Mouse (Mus musculus) intestine, postnatal 0 days (tissue): Measurements from ENCODE around the gene Tmem140. TPM values are rescaled to one million over a fixed set of nuclear protein-coding genes. Genes with fewer than 3 reads are reported as not detected.
A peak's percentile ranks its signal among the peaks of the same experiment; 100 is the strongest.

Source experiments
- ATAC-seq: fragments of 200-750 bp; cut with Nextera tagmentation; 2 replicates; pipeline ENCODE4 v1.8.0; 2017; ENCODE audit warnings: mild to moderate bottlenecking, moderate TSS enrichment, moderate library complexity
- H3K27ac ChIP-seq: fragments of 300-500 bp; sonication (generic); 2 replicates; pipeline ENCODE4 v1.5.1; 2014; ENCODE audit warnings: mild to moderate bottlenecking, low read depth, low read length, moderate library complexity
- H3K27me3 ChIP-seq: fragments of 300-500 bp; sonication (generic); replicated peaks from 2 replicates; pipeline ENCODE4 v1.6.1; 2014; ENCODE audit warnings: low read length, mixed read lengths; ENCODE audit not compliant: control insufficient read depth, insufficient read depth
- H3K36me3 ChIP-seq: fragments of 300-500 bp; sonication (generic); 2 replicates; pipeline ENCODE4 v1.6.1; 2014; ENCODE audit warnings: mild to moderate bottlenecking, moderate library complexity; ENCODE audit not compliant: control insufficient read depth, insufficient read depth
- H3K4me1 ChIP-seq: fragments of 300-500 bp; sonication (generic); replicated peaks from 2 replicates; pipeline ENCODE4 v1.6.1; 2014; ENCODE audit warnings: antibody characterized with exemption, low read length, mixed read lengths; ENCODE audit not compliant: control insufficient read depth, insufficient read depth
- H3K4me2 ChIP-seq: fragments of 300-500 bp; sonication (generic); replicated peaks from 2 replicates; pipeline ENCODE4 v1.6.1; 2014; ENCODE audit warnings: low read depth, mild to moderate bottlenecking, moderate library complexity
- H3K4me3 ChIP-seq: fragments of 300-500 bp; sonication (generic); 2 replicates; pipeline ENCODE4 v1.5.1; 2014; ENCODE audit warnings: low read depth, low read length
- H3K9ac ChIP-seq: fragments of 300-500 bp; sonication (generic); 2 replicates; pipeline ENCODE4 v1.6.1; 2014; ENCODE audit warnings: mild to moderate bottlenecking, low read depth, low read length
- H3K9me3 ChIP-seq: fragments of 300-500 bp; sonication (generic); 2 replicates; pipeline ENCODE4 v1.6.1; 2016; ENCODE audit warnings: mixed run types; ENCODE audit not compliant: control insufficient read depth
- CTCF ChIP-seq: sonication (generic); IDR thresholded peaks from 2 replicates; pipeline ENCODE4 v1.5.1; 2016; ENCODE audit warnings: low read depth, mild to moderate bottlenecking, control low read depth, antibody characterized with exemption, moderate library complexity
- WGBS: fragments of 180-500 bp; shearing (Covaris S2); extraction: QIAGEN DNeasy Blood & Tissue Kit; methylation state at CpG from one replicate; pipeline ENCODE4 v1.1.7; 2014; 5-methylcytosine and 5-hydroxymethylcytosine counted together
- polyA plus RNA-seq: library from polyadenylated mRNA; unstranded; fragments of >200 nt; fragmentation: Nextera tagmentation; extraction: Ambion mirVana; gene quantifications from 2 replicates; pipeline ENCODE4 v1.2.1, GENCODE M21; 2015

Gene Tmem140
- polyA plus RNA-seq, 1 experiment from 2014 or later: 25.0 TPM

DNA sequence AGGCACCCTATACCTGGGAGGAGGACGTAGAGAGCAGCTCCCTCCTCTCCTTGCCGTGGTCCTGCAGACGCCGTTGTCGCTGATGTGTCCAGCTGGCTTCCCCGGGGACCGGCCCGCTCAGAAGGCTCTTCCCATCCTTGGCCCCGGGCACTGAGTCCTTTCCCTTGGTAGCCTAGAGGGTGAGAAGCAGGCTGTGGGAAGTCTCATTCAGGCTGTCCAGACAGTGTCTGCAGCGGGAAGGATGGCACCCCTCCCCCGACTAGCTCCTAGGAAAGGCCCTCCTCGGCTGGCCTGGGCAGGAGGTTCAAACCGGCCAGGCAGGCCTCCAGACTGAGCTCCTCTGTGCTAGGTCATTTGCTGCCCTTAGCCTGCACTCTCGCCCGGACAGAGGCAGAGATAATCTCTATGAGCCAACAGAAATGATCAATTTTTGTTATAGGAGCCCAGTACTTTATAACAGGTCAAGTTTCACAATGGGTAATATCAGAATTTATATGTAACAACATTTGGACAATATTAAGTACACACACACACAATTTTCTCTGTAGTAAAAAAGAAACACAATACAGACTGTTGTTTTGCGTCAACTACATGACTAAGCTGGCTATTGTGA, 33.3 kb downstream of the Tmem140 start:
- WGBS: 67% methylated on average over 16 of the region's 16 CpGs
- Histone ChIP-seq H3K9me3 (no peaks in the 10 kb centered on the region), H3K9ac (no peak overlapping the region), H3K36me3 (peaks cover 60% of the 10 kb centered on the region), H3K27me3 (no peaks in the 10 kb centered on the region), H3K4me3 (no peak overlapping the region), H3K4me2 (no peak overlapping the region), H3K4me1 (no peaks in the 10 kb centered on the region), H3K27ac (no peak overlapping the region)
- ATAC-seq: no peak
- TF ChIP-seq CTCF: no peak

DNA sequence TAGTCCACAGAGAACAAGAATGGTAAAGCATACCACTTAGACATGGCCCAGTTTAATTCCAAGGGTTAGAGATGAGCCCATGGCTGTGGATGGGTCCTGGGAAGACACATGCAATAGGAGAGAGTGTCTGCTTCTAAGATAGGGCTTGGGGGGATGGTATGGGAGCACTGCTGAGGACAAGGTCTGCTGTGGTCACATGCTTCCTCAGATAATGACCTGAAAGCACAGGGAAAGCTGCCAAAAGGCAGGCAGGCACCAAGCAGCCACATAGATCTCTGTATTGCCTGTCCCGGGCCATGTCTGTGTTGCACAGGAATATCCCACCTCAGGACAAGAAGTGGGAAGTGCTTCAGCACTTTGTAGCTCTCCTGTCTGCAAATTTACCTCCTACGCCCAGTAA, 36.2 kb downstream of the Tmem140 start:
- H3K27ac ChIP-seq: no peak overlapping the region
- H3K9me3 ChIP-seq: no peaks in the 10 kb centered on the region
- no peaks in the 10 kb centered on the region for H3K27me3 ChIP-seq
- no peak overlapping the region for H3K9ac ChIP-seq
- no peaks in the 10 kb centered on the region for H3K4me1 ChIP-seq
- peaks cover 55% of the 10 kb centered on the region for H3K36me3 ChIP-seq
- no peak overlapping the region for H3K4me3 ChIP-seq
- 74% methylated on average over 2 of the region's 2 CpGs for WGBS
- peak; percentile 31; the same call in 1 of the 2 replicates for ATAC-seq
- no peak overlapping the region for H3K4me2 ChIP-seq
- TF ChIP-seq CTCF: no peak

DNA sequence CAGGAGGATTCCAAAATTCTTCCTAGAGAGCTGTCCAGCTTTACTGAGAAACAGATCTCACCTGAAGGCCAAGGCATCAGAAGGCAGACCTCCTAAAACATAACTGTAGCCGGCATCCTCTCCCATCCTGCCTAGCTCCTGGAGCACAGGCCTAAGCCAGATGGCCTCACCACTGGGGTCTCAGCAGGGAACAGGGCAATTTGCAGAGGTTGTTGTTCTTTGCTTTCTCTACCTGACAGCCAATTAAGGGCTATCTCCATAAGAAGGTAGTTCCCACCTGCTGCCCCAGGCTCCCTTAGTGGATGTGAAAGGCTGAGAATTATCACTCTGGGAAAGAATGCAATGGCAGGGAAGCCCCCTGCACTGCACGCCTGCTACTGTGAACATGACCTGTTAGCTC, 38.0 kb downstream of the Tmem140 start:
- H3K4me3 ChIP-seq: no peak overlapping the region
- 86% methylated on average over 2 of the region's 2 CpGs for WGBS
- H3K4me2 ChIP-seq: no peak overlapping the region
- no peak for ATAC-seq
- H3K27ac ChIP-seq: no peak overlapping the region
- no peaks in the 10 kb centered on the region for H3K27me3 ChIP-seq
- H3K9me3 ChIP-seq: no peaks in the 10 kb centered on the region
- no peaks in the 10 kb centered on the region for H3K4me1 ChIP-seq
- H3K9ac ChIP-seq: no peak overlapping the region
- TF ChIP-seq CTCF: no peak
- peaks cover 51% of the 10 kb centered on the region for H3K36me3 ChIP-seq

DNA sequence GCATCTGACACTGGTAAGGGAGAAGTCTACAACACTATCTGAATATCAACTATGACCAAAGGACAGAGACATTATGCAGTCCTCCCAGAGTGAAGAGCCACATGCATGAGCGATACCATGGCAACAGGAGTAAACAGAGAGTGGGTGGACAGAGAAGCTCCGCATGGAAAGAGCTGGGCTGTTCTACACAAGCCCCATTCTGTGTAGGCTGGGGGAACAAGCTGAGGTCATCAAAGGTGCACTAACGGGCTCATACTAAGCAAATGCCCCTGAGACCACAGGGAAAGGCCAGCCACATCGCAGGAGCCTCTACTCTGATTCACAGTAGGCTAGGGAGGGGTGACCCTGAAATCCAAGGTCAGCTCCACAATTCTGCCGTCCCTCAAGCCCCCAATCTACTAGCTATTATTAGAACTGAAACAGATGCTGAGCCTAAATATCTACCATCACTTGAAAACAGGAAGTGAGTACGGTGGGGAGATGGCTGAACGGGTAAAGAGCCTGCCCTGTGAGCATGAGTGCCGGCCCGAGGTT, 39.0 kb downstream of the Tmem140 start:
- H3K9ac ChIP-seq: no peak overlapping the region
- no peak for ATAC-seq
- no peak overlapping the region for H3K4me2 ChIP-seq
- WGBS: 69% methylated on average over 9 of the region's 9 CpGs
- H3K4me1 ChIP-seq: no peaks in the 10 kb centered on the region
- H3K27ac ChIP-seq: no peak overlapping the region
- H3K27me3 ChIP-seq: no peaks in the 10 kb centered on the region
- no peaks in the 10 kb centered on the region for H3K9me3 ChIP-seq
- no peak overlapping the region for H3K4me3 ChIP-seq
- peaks cover 47% of the 10 kb centered on the region; the same call in 1 of the 2 replicates for H3K36me3 ChIP-seq
- no peak for TF ChIP-seq CTCF

DNA sequence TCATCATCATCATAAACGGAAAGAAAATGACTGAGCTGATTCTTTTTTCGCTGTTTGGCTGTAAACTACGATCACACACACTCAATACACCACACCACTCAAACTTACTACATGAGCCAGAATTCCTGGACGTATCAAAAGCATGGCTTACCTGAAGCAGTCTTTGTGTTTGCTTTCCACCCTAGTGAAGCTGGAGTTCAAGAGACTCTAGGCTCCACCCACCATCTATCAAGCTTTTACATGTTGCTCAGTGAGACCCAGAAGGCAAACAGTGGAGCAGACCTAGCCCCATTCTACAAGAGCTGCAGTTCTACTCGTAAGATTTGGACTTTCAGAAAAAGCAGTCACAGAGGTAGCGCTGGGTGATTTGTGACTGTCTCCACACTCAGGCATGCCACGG, 39.6 kb downstream of the Tmem140 start:
- H3K4me2 ChIP-seq: no peak overlapping the region
- H3K27me3 ChIP-seq: no peaks in the 10 kb centered on the region
- H3K27ac ChIP-seq: no peak overlapping the region
- 77% methylated on average over 7 of the region's 7 CpGs for WGBS
- H3K4me1 ChIP-seq: no peaks in the 10 kb centered on the region
- H3K9ac ChIP-seq: no peak overlapping the region
- no peak for TF ChIP-seq CTCF
- H3K36me3 ChIP-seq: peaks cover 45% of the 10 kb centered on the region; the same call in 1 of the 2 replicates
- H3K4me3 ChIP-seq: no peak overlapping the region
- no peaks in the 10 kb centered on the region for H3K9me3 ChIP-seq
- ATAC-seq: no peak

DNA sequence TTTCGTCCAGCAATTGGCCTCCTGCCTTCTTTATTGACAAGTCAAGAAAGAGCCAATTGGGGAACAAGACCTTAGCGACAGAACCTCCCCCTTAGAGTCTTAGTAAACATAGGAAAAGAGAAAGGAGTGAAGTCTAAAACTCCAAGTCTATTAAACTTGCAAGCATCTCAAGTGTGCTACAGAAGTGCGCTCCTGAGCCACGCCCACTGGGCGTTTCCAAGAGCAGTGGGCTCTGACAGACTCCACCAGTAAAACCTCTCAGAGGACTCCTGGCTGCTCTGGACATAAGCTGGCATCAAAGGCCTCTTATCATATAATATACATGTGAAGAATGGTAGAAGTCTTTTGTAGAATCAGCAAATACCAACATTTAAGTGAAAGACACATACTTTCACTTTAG, 40.5 kb downstream of the Tmem140 start:
- Histone ChIP-seq H3K9ac (no peak overlapping the region), H3K9me3 (no peaks in the 10 kb centered on the region), H3K4me2 (no peak overlapping the region), H3K27ac (no peak overlapping the region), H3K27me3 (no peaks in the 10 kb centered on the region), H3K4me1 (no peaks in the 10 kb centered on the region), H3K4me3 (no peak overlapping the region), H3K36me3 (peaks cover 42% of the 10 kb centered on the region; the same call in 1 of the 2 replicates)
- no peak for TF ChIP-seq CTCF
- no peak for ATAC-seq
- WGBS: 68% methylated on average over 5 of the region's 5 CpGs
